Mouse (Mus musculus) liver, postnatal 0 days (tissue): ENCODE results near the gene Foxo6.

Source experiments
- CTCF ChIP-seq: sonication (generic); IDR thresholded peaks from 2 replicates; pipeline ENCODE4 v1.5.1; 2016; ENCODE audit warnings: antibody characterized with exemption, low read depth
- EP300 ChIP-seq: IDR thresholded peaks from 2 replicates; pipeline ENCODE4 v1.6.1; 2016; ENCODE audit warnings: antibody characterized with exemption, low read depth, mild to moderate bottlenecking

DNA sequence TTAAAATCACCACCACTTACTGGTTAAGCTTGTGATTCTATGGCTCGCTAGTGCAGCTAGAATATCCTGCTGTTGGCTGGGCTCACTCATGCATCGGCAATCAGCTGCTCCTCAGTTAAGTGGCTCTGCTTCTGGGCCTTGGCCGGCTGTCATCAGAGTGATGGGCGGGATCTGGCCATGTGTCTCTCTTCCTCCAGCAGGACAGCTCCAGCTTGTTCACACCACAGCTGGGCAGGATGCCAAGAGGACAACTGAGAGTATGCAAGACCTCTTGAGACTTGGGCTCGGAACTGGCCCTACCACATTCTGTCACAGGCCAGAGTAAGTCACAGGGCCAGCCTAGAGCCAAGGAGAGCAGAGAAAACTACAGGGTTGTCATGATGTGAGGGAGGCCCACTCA lies 39.7 kb downstream of the Foxo6 start:
- TF ChIP-seq CTCF (no peak), EP300 (no peak)
